Mouse (Mus musculus) brown adipose tissue, adult 24 weeks (tissue): Measurements from ENCODE around the gene Nemf. TPM values are rescaled to one million over a fixed set of nuclear protein-coding genes. Genes with fewer than 3 reads are reported as not detected.
"Not testable (repeated sequence)": the region's sequence is repeated elsewhere in the genome, so short reads cannot be mapped to it uniquely, and the experiment has no call there.

Experiments
- H3K27ac ChIP-seq: fragments of 200-500 bp; replicated peaks from 2 replicates; pipeline ENCODE4 v1.5.1; 2012; ENCODE audit warnings: low read depth, mild to moderate bottlenecking, low read length
- H3K4me1 ChIP-seq: fragments of 200-500 bp; 2 replicates; pipeline ENCODE4 v1.6.1; 2012; ENCODE audit warnings: low read length, mixed read lengths; ENCODE audit not compliant: control insufficient read depth, insufficient read depth, insufficient read length
- H3K4me3 ChIP-seq: fragments of 200-500 bp; 2 replicates; pipeline ENCODE4 v1.5.1; 2012; ENCODE audit warnings: low read depth, mild to moderate bottlenecking, low read length, moderate library complexity; ENCODE audit not compliant: insufficient read depth
- polyA plus RNA-seq: library from polyadenylated mRNA; stranded (reverse); fragments of >200 nt; gene quantifications from 2 replicates; pipeline ENCODE4 v1.2.4, GENCODE M21; 2012; ENCODE audit not compliant: missing spikeins, insufficient read depth, insufficient read length

The Nemf gene
- polyA plus RNA-seq, 1 experiment = 16.5 TPM

DNA sequence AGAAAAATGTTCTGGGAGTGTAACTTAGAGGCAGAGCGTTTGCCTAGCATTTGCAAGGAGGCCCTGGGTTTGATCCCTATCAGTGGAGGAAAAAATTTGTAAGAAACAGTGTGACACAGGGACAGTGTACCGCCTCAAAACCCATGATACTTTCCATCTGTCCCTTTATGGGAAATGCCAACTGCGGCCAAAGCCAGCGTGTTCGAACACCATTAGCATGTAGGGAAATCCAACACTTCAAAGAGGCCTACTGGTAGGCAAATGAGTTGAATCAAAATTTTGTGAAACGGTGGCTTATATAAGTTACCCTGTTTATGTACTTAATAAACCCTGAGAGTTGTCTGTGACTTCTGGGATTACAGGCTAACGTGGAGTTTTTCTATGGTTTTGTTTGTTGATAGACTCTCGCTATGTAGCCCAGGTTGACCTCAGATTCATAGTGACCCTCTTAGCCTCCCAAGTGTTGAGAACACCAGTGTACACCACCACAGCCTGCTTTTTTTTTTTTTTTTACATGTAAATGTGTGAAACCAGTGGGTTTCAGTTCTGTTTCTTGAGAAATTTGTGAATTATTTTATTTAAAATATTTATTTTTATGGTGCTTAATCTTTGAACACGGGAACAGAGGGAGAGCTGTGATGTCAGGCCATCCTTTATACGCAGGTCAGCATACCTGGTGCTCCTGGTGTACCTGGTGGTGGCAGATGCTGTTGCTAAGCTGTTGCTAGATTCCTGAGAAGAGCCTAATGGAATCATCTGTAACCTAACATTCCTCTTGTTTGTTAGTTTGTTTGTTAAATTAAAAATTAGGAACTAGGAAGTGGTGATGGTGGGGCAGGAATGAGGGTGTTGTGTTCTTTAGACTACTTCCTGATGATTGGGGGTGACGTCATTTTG is 21.8 kb upstream of the Nemf start:
- no peak overlapping the region for H3K27ac ChIP-seq
- no peak overlapping the region for H3K4me3 ChIP-seq
- no peaks in the 10 kb centered on the region; the same call in 1 of the 2 replicates for H3K4me1 ChIP-seq

DNA sequence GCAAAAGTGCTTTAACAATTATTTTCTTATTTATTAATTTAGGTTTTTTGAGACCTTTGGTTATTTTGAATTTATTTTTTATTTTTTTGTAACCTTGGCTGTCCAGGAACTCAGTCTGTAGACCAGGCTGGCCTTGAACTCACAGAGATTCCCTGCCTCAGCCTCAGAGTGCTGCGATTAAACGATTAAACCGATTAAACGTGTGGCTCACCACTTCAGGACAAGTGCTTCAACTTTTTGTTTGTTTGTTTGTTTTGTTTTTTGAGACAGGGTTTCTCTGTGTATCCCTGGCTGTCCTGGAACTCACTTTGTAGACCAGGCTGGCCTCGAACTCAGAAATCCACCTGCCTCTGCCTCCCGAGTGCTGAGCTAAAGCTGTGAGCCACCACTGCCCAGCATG is 20.7 kb upstream of the Nemf start:
- H3K27ac ChIP-seq, H3K4me1 ChIP-seq, H3K4me3 ChIP-seq: not testable (repeated sequence)

DNA sequence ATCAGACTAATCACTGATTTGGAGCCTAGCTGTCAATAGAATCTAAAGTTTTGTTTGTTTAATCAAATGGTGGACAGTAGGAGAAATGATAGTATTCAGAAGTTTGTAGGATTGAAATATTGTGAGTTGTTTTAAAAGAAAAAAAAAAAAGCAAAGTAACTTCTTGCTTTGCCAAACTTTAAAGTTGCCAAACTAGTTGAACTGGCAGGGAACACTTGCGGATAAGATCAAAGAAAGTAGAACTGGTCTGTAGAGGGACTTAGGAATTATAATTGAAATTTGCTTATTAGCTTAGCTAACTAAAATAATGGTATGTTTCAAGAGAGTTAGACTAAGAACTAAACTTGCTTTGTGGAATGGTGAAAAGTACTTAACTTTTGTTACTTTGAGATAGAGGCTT is 20.2 kb upstream of the Nemf start:
- Histone ChIP-seq H3K4me1 (no peaks in the 10 kb centered on the region; the same call in 1 of the 2 replicates), H3K27ac (no peak overlapping the region), H3K4me3 (no peak overlapping the region)

DNA sequence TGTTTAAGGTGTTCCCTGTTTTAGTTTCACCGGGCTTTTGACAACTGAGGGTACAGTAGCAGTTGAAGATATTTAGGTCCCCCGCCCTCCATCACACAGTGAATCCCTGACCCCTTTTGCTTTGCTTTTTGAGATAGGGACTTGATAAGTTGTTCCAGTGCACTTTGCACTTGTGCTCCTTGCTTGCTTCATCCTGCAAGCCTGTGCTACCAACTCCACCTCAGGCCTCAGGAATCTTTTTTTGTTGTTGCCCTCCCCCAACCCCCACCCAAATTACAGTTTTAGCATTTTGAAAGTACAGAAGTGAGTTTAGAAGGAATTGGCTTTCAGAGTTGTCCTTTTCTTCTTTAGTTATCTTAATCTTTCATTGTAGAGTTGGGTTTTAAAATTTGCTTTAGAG is 19.2 kb upstream of the Nemf start:
- Histone ChIP-seq H3K4me3 (no peak overlapping the region), H3K27ac (no peak overlapping the region), H3K4me1 (no peaks in the 10 kb centered on the region; the same call in 1 of the 2 replicates)

- Histone ChIP-seq H3K4me1 (no peaks in the 10 kb centered on the region; the same call in 1 of the 2 replicates), H3K4me3 (peak overlapping the region; percentile 76), H3K27ac (peak overlapping the region; percentile 45; the same call in 1 of the 2 replicates)
Observed at GRCm38 (mm10) chr12:69373850-69374766, 17.1 kb upstream of the Nemf start.

DNA sequence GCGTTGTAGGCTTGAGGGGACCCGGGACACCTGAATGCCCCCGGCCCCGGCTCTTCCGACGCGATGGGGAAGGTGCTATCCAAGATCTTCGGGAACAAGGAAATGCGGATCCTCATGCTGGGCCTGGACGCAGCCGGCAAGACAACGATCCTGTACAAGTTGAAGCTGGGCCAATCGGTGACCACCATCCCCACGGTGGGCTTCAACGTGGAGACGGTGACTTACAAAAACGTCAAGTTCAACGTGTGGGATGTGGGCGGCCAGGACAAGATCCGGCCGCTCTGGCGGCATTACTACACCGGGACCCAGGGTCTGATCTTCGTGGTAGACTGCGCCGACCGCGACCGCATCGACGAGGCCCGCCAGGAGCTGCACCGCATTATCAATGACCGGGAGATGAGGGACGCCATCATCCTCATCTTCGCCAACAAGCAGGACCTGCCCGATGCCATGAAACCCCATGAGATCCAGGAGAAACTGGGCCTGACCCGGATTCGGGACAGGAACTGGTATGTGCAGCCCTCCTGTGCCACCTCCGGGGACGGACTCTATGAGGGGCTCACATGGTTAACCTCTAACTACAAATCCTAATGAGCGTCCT is 15.9 kb upstream of the Nemf start:
- Histone ChIP-seq H3K27ac (peak overlapping the region; percentile 93), H3K4me1 (no peaks in the 10 kb centered on the region; the same call in 1 of the 2 replicates), H3K4me3 (peak overlapping the region; percentile 76)

GRCm38 (mm10) chr12:69371854-69372671 is 15.1 kb upstream of the Nemf start, which contains the start of the genes Arf6 and Gm9887:
TSS of gene Arf6 (plus strand) at chr12:69372150.
TSS of gene Gm9887 (minus strand) at chr12:69372458.
- Histone ChIP-seq H3K27ac (peak within 1 kb of the TSS; percentile 95), H3K4me1 (no peaks in the 10 kb centered on the region; the same call in 1 of the 2 replicates), H3K4me3 (peak within 1 kb of the TSS; percentile 83)

DNA sequence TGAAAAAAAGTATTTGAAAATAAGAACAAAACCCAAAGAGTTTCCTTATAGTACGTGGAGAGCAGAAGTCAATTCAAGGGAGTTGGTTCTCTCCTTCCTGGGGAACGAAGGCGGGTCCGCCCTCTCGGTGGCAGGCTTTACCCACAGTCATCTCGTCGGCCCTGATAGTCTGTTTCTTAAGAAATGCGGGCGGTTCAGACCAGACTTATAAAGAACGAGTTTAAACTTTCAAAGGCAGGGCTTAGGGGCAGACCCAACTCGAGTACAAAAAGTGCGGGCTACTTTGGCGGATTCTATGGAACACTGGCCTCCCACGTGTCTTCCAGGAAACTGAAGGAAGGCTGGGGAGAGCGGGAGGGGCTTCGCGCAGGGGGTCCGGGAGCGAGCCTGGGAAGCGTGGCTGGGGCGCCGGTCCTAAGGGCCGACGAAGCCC is 14.5 kb upstream of the Nemf start:
- Histone ChIP-seq H3K4me1 (no peaks in the 10 kb centered on the region; the same call in 1 of the 2 replicates), H3K4me3 (peak overlapping the region; percentile 83), H3K27ac (peak overlapping the region; percentile 95)

DNA sequence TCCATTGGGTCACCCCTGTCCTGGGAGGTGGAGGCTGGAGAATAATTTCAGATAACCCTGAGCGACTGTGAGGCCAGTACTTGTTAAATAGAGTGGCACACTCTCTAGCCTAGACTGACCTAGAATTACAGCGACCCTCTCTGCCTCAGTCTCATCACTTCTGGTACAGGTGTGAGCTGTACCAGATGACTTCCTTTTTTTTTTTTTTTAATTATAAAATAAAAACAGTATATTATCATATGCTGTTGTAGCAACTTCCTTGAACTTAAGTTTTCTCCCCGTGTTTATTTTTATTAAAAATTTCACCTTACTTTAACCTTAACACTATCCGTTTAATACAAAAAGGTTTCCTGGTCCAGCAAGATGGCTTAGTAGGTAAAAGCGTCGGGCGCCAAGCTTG is 14.0 kb upstream of the Nemf start:
- peak overlapping the region; percentile 95 for H3K27ac ChIP-seq
- H3K4me1 ChIP-seq = no peaks in the 10 kb centered on the region; the same call in 1 of the 2 replicates
- peak overlapping the region; percentile 83 for H3K4me3 ChIP-seq

- Histone ChIP-seq H3K4me1 (no peaks in the 10 kb centered on the region), H3K27ac (no peak overlapping the region), H3K4me3 (no peak overlapping the region)
Observed at GRCm38 (mm10) chr12:69367557-69367956, 10.6 kb upstream of the Nemf start.

- Histone ChIP-seq H3K4me3 (no peak overlapping the region), H3K27ac (no peak overlapping the region), H3K4me1 (no peaks in the 10 kb centered on the region)
Observed at GRCm38 (mm10) chr12:69366424-69366823, 9.5 kb upstream of the Nemf start.

DNA sequence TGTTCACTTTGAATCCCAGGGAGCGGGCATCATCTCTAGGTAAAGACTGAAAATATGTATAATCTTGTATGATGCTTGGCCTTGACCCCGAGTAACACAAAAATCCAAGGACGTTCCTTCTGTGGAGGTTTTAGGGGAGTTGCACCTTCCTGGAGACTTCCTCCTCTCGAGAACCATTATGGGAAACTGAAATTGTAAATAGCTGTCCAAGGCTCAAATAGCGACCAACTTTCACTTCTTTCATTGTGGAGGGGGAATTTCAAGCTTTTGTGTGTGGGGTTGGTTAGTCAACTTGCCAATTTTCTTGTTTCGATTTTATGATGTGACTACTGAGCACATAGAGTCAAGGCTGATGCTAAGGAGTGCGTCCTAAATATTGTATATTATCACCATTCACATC is 8.8 kb upstream of the Nemf start:
- Histone ChIP-seq H3K4me3 (no peak overlapping the region), H3K4me1 (no peaks in the 10 kb centered on the region), H3K27ac (no peak overlapping the region)

DNA sequence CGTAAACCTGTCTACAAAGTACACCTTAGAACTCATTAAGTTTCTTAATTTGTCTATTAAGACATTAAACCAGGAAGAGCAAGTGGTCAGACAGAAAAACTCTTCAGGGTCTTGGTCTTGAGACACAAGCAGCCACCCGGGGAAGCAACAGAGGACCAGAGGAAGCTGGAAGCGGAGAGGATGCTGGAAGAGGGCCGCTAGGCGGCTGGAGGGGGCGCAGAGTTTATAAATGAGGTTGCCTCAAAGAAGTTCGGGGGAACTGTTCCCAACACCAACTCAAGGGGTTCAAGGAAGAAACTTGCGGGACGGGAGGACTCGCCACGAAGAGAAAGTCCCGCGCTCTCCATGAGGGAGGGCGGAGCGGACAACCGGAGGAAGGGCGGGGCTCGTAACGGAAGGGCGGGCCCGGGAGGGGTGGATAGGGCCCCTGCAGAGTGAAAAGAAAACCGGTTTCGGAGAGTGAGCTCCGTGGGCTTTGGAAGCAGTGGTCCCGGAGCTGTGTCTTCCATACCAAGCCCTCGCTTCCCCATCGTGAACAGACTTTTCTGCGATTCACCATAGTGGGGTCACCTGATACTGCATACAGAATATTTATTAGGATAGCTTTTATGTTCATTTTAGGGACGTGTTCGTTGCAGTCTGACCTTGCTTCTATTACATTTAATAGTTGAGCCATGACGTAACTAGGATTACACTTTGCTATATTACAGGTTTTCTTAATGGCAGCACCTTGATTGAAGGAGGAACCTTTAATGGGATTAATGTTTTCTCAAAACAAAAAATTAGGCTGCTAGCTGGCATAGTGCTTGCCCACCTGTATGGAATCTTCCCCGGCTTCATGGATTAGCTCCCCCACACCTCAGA is 7.2 kb upstream of the Nemf start:
- Histone ChIP-seq H3K4me1 (no peaks in the 10 kb centered on the region), H3K4me3 (peak overlapping the region; percentile 68), H3K27ac (peak overlapping the region; percentile 82)
